Mouse (Mus musculus) c-Kit-positive CD71-positive TER-119-positive erythroid progenitor cells, embryonic 14.5 days (primary cell): ENCODE results near the gene Erbb2.

Source experiments
- DNase-seq: peaks from one replicate; pipeline ENCODE4 v3.0.0-alpha.2; 2013; ENCODE audit warnings: low spot score

Erbb2 gene

GRCm38 (mm10) chr11:98418939-98419547 lies 6.8 kb downstream of the Erbb2 start:
- DNase-seq, result no peak

GRCm38 (mm10) chr11:98426592-98426991 lies 14.3 kb downstream of the Erbb2 start:
- no peak for DNase-seq

- DNase-seq, result no peak
These were observed 16.2 kb downstream of the Erbb2 start for GRCm38 (mm10) chr11:98428436-98428835.

GRCm38 (mm10) chr11:98431743-98432502 lies 19.7 kb downstream of the Erbb2 start:
- no peak for DNase-seq

GRCm38 (mm10) chr11:98435723-98436122 lies 23.5 kb downstream of the Erbb2 start:
- no peak for DNase-seq

GRCm38 (mm10) chr11:98437441-98437840 lies 25.2 kb downstream of the Erbb2 start:
- DNase-seq, result no peak

GRCm38 (mm10) chr11:98438331-98439158 lies 26.3 kb downstream of the Erbb2 start, which contains the start of gene Mien1:
Mien1 (minus strand) TSS chr11:98438991.
- DNase-seq, result peak; percentile 87

GRCm38 (mm10) chr11:98443688-98444087 lies 31.4 kb downstream of the Erbb2 start:
- DNase-seq, result no peak

GRCm38 (mm10) chr11:98445238-98445637 lies 33.0 kb downstream of the Erbb2 start:
- no peak for DNase-seq

GRCm38 (mm10) chr11:98445679-98446078 lies 33.4 kb downstream of the Erbb2 start:
- DNase-seq, result no peak

- DNase-seq, result no peak
These were observed 33.9 kb downstream of the Erbb2 start, which contains the start of gene Grb7 for GRCm38 (mm10) chr11:98446213-98446561. Grb7 (plus strand) TSS chr11:98446394.

GRCm38 (mm10) chr11:98446562-98447474 lies 34.5 kb downstream of the Erbb2 start:
- DNase-seq, result no peak

GRCm38 (mm10) chr11:98447475-98447834 lies 35.2 kb downstream of the Erbb2 start:
- no peak for DNase-seq

- no peak for DNase-seq
These were observed 36.0 kb downstream of the Erbb2 start for GRCm38 (mm10) chr11:98448191-98448790.

- DNase-seq, result no peak
These were observed 37.1 kb downstream of the Erbb2 start for GRCm38 (mm10) chr11:98449419-98449818.

GRCm38 (mm10) chr11:98449921-98450771 lies 37.9 kb downstream of the Erbb2 start:
- no peak for DNase-seq

- peak; percentile 34 for DNase-seq
These were observed 43.2 kb downstream of the Erbb2 start for GRCm38 (mm10) chr11:98455484-98455883.

- no peak for DNase-seq
These were observed 44.3 kb downstream of the Erbb2 start for GRCm38 (mm10) chr11:98456545-98456944.

- DNase-seq, result no peak
These were observed 44.7 kb downstream of the Erbb2 start for GRCm38 (mm10) chr11:98456945-98457344.
